Mouse (Mus musculus) hematopoietic multipotent progenitor cell, adult 10-12 weeks (in vitro differentiated cells): ENCODE measurements around the gene Flt1. TPM values are rescaled to one million over a fixed set of nuclear protein-coding genes. Genes with fewer than 3 reads are reported as not detected.

Experiments
- polyA plus RNA-seq: library from polyadenylated mRNA; stranded (reverse); fragments of >175 nt; gene quantifications from 2 replicates; pipeline ENCODE4 v1.2.3, GENCODE M21; 2012; ENCODE audit warnings: low replicate concordance

Gene Flt1
- polyA plus RNA-seq: 0.46 and 0.57 TPM in 2 replicates

DNA sequence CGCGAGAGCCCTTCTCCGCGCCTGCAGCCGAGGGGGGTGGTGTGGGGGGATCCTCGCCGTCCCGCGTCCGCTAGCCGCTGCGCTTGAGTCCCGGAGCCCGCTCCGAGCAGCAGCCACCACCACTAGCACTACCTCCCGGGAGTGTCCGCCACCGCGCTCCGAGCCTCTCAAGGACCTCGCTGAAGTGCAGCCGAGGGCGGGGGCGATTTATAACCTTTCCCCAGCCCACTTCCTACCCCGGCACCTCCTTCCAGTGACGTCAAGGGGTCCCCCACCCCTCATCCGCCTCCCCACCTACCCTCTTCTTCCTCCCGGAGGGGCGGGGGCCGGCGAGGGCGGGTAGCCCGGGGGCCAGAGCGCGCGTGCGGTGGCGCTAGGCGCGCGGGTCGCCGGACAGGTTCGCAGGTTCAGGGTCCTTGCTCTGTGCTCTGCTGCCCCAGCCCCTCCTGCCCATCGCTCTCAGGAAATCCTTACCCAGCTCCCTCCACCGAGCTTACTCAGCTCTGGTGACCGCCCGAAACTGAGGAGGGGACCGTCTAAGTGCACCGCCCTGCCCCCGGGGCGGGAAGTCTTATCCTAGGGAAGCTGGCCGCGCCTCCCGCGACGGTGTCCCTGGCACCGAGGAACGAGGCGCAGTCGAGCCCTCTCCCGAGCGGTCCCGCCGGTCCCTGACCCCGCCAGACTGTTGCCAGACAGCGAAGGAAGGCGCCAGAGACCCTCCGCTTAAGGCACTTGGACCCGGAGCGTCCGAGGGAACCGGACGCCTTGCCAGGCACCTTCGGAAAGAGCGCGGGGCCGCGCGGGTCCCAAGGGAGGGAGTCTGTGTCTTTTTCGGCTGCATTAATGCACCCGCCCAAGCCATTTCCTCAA, at the start of gene Flt1:
TSS of gene Flt1 (minus strand) at position 181 of the 870 bp plus-strand sequence.

Other genes starting within 250 kb of the Flt1 start
- gene Pomp, start 134.4 kb upstream of the Flt1 start, polyA plus RNA-seq: 15.8 and 16.6 TPM in 2 replicates
- gene Slc46a3, start 168.8 kb upstream of the Flt1 start, polyA plus RNA-seq: 31.5 and 42.5 TPM in 2 replicates
- 0.42 TPM in 1 of 2 replicates, not detected in the other for gene Mtus2, start 231.3 kb upstream of the Flt1 start, polyA plus RNA-seq